Mouse (Mus musculus) cerebellum, adult 11-12 months (tissue): ENCODE results near the gene Cdc42ep4.

Source experiments
- DNase-seq: peaks from one replicate; pipeline ENCODE4 v3.0.0; 2022

The Cdc42ep4 gene

DNA sequence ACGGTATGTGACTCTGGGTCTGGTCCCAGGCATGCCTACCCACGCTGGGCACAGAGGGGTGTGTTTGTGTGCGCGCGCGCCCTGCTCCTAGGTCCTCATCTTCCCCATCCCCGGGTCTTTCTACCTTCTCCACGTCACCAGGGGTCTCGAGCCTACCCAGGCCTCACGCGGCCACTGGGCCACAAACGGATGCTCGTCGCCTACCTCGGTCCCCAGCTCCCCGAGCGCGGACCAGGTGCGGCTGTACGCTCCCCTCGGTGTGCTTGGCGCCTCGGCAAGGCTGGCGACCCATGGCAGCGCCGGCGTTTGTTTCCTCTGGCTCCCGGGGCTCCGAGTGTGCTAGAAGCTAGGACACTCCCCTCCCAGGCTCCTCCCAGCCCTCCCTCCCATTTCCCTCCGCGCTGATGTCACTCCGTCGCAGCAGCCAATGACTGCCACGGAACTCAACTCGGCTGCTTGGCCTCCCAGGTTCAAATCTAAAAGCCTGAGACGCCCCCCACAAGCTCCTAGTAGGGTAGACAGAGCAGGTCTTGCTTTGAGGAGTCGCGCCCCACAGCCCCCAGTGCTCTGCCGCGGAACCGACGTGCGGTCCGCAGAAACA is at the start of gene Cdc42ep4:
Gene Cdc42ep4 (minus strand): TSS at position 398 of the 601 bp plus-strand sequence.
- DNase-seq = peak; percentile 44

DNA sequence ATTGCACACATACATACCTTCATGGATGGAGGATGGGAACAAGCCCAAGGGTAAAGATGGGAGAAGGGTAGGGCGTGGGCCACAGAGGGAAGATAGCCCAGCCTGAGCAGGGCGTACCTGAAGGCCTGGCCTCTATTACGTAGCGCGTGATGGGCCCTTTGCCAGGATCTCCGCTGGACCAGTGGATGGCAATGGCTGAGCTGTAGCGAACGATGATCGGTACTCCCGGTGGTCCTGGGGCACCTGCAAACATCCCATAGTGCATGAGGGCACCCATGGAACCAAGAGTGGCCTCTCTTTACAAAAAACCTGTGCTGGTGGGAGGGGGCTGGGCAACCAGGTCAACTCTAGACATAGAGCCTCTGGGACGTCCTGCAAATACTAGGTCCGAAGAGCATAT is 48.3 kb upstream of the Cdc42ep4 start:
- DNase-seq = no peak

DNA sequence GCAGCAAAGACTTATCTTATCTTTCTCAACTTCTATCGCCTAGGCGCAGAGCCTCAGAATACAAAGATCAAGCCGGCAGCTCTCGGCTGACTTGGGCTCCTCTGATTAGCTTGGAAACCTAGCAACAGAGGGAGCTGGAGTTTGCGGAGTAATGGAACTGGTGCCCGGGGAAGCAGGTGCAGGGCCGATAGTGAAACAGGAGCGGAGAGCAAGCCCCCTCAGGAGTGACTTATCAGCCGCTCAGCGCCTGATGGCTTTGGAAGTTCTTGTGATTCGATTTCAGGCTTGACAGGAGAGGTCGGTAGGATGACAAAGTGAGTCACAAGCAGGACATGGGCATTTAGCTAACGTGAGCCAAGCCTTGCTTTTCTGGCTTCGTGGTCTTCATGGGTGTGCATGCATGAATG is 47.4 kb upstream of the Cdc42ep4 start:
- no peak for DNase-seq

- DNase-seq = peak; percentile 97
Observed at GRCm38 (mm10) chr11:113798011-113798410, 46.3 kb upstream of the Cdc42ep4 start.

DNA sequence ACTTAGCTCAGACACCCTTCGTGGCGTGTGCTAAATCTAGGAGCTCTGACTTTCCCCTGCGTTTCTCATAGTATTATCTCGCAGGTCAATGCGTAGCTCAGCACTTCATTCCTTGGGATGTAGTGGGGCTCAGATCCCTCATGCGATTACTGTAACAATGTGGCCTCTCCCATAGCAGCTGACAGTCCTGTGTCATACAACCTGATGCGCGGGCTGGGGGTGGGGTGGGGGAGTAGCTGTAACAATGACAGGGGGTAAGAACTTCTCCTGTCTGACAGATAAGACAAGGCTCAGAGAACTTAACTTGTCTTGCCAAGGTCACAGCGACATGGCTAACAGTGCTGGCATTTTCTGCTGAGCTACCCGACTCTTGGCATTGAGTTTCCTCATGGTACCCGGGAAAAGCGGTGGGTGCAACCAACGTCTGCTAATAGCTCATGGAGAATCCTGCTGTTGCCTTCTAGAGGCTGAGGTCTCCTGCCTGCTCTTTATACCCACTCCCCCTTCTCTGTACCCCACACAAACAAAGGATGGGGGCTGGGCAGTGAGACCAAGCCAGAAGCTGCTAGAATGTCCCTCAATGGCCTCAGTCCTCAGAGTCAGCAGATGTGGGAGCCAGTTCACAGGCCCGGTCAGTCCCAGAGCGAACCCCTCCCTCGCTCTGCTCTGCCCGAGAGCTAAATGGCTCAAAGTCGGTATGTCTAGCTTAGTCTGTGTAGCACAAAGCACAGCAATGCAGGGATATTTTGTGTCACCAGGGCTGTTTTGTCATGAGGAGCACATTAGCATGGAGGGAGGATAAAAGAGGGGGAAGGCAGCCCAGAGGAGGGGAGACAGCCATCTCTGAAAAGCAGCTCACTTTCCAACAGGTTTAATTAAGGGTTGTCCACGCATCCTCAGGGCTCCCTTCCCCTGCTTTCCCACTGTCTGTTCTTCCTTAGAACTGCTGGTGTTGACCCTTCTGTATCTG is 45.6 kb upstream of the Cdc42ep4 start:
- peak; percentile 52 for DNase-seq

- no peak for DNase-seq
Observed at GRCm38 (mm10) chr11:113795846-113796245, 44.2 kb upstream of the Cdc42ep4 start.

DNA sequence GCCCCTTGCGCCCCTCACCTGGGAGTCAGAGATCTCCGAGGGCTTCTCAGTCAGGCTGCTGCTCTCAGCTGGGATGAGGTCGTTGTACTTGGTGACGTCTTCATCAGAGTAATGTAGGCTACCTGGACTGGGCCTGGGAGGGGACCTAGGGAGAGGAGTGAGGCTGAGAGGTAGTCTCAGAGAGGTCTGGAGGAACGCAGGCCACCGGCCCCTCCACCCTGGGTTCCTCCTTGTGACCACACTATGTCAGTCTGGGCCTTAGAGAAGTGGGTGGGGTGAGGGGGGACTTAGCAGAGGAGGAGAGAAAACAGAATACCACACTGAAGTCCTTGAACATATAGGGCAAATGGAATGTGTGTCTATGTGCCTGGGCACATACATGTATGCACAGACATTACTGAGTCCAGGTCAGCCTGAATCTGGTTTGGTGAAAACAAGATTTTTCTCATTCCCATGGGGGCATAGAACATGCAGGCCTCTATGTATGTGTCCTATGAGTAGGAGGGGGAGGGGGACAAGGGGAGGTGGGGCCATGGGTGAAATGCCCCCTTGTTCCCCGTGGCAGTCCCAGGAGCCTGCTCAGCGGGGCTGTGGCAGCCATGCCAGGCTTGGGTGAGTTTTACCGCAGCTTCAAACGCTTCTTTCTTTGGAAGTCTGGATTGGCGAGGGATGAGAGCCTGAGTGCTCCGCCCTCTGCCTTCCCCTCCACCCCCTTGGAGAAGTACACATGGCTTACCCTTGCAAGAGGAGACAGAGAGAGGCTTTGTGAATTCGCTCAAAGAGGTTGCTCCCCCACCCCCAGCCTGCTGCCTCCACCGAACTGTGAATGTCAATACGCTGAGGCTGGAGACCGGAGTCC is 39.9 kb upstream of the Cdc42ep4 start:
- no peak for DNase-seq

DNA sequence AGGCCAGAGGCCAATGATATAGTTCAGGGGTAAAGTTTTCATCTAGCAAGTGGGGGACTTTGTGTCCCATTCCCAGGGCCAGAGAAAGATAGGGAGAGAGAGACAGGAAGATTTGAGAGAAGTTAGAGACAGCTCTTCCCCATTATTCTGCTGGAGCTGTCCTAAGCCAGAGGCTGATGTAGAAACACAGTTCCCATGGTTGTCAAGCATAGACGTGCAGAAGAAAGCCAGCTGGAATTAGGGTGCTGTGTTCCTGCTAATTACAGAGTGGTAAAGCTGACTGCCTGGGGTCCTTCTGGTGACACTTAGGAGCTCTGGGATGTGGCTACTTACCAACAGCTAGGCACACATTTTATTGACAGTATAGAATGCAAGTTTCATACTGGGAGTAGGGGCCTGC is 37.4 kb upstream of the Cdc42ep4 start:
- no peak for DNase-seq

DNA sequence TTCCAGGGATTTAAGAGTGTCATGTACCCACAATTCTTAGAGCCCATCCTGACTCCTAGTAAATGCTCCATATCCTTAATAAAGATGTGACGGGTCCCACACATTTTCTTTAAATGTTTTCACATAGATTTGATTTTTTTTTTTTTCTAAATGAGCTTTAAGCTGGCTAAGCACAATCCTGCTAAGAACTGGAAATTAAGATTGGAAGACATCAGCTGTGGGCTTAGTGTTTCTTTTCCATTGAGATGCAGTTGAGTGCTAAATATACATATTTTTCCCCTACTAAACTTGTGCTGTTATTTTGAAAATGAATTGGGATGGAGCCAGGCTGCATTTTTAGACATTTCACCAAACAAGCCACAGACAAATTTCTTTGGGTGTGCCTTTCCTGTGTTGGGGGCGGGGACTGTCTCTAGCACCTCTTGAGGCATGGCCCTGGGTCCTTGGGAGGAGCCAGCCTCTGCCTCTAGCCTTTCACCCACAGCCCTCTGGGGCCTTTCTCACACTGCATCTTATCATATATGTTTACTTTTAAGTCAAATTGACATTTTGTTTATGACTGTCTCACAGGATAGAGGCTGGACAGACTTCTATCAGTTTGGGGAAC is 36.6 kb upstream of the Cdc42ep4 start:
- DNase-seq = no peak

DNA sequence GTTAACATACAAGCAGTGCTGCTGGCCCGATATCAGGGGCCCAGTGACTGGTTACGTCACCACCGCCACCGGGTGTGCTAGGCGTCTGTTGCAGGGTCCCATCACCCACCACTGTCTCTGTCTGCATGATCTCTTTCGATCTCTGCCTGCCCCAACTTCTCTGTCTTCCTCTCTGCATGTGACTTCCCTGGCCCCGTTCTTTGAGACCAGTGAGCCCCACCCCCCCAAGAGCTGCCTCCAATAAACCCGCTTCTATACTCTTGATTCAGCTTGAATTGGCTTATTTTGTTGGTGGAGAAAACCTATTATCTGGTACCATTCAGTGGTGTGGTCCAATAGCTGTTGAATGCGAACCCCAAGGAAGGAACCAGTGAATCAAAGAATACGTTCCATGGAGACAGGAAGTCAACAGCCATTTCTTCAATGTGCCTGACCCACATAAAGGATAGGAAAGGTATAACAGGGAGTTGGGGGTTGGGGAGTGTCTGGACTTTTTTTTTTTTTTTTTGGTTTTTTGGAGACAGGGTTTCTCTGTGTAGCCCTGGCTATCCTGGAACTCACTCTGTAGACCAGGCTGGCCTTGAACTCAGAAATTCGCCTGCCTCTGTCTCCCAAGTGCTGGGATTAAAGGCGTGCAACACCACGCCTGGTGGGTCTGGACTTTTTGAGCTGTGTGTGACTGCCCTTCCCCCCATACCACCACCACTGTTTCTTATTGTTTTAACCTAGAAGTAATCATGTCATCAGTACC is 35.9 kb upstream of the Cdc42ep4 start:
- no peak for DNase-seq

- DNase-seq = no peak
Observed at GRCm38 (mm10) chr11:113787009-113787408, 35.3 kb upstream of the Cdc42ep4 start.

GRCm38 (mm10) chr11:113786395-113786794 is 34.7 kb upstream of the Cdc42ep4 start:
- no peak for DNase-seq

GRCm38 (mm10) chr11:113785406-113786171 is 33.9 kb upstream of the Cdc42ep4 start:
- no peak for DNase-seq

DNA sequence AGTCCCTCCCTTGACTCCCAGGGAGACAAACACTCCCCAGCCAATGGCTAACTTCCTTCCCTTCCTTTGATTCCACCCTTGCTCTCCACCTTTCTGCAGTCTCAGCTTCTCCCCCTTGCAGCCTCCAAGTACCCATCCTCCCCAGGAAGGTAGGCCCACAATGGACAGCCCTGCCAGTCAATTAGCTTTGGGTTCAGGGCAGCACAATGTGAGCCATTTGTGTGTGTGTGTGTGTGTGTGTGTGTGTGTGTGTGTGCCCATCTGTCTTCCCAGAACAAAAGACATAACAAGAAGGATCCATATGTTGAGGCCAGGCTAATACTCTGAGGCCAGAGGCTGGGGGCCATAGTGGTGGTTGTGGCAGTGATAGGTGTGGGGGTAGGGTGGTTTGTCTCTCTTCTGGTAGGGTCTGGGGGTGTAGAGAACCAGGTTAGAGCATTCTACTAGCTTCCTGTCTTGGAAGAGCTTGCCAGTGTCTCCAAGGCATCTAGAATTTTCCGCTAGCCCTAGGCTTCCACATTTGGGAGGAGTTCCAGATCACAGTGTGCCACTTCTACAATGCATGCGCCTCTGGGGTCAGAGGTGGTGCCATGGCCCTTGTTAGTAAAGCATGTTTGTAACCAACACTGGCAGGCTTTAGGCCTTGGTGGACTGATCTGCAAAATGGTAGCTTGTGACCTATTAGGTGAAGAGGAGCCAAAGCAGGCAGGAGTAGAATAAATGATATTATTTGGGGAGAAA is 33.1 kb upstream of the Cdc42ep4 start:
- no peak for DNase-seq

GRCm38 (mm10) chr11:113782496-113782895 is 30.8 kb upstream of the Cdc42ep4 start:
- DNase-seq = no peak

- no peak for DNase-seq
Observed at GRCm38 (mm10) chr11:113782006-113782405, 30.3 kb upstream of the Cdc42ep4 start.

DNA sequence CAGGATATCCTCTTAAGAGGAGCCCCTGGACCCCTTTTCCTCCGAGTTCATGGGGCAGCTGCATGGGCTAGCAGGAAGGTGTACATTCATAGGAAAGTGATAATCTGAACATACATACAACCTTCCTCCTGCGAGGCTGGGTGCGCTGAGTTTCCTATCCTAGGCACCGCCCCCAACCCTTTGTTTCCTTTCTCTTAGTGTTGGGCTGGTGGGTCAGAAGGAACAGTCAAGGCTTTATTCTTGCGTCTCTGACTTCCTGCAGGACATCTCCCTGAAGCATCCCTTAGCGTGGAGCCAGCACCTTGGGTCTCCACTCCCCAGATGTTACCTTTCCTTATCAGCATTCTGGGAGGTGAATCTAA is 28.0 kb upstream of the Cdc42ep4 start:
- DNase-seq = no peak

- DNase-seq = no peak
Observed at GRCm38 (mm10) chr11:113778733-113779679, 27.3 kb upstream of the Cdc42ep4 start.

DNA sequence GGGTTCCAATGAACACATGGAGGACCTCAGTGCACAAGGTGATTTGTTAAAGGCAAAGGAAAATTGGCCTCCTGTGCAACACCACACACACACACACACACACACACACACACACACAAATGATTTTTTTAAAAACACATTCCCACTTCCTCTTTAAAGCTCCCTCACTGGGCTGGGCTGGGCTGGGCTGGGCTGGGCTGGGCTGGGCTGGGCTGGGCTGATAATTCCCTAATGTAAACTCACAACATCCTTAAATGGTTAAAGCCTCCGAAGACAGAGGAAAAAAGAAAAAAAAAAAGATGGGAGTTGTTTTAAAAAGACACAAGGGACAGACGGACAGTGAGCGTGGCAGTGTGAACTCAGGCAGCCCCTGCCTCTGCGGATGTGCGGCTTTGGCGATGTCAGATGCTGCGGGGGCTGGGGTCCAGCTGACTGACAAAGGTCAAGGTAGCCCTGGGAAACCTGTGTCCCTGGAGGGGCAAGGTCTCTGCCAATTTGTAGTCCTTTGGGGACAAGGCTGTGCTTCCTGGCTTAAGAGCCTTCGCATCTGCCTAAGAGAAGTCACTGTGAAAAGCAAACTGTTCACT is 26.3 kb upstream of the Cdc42ep4 start:
- no peak for DNase-seq
